In the genomic region with DNA sequence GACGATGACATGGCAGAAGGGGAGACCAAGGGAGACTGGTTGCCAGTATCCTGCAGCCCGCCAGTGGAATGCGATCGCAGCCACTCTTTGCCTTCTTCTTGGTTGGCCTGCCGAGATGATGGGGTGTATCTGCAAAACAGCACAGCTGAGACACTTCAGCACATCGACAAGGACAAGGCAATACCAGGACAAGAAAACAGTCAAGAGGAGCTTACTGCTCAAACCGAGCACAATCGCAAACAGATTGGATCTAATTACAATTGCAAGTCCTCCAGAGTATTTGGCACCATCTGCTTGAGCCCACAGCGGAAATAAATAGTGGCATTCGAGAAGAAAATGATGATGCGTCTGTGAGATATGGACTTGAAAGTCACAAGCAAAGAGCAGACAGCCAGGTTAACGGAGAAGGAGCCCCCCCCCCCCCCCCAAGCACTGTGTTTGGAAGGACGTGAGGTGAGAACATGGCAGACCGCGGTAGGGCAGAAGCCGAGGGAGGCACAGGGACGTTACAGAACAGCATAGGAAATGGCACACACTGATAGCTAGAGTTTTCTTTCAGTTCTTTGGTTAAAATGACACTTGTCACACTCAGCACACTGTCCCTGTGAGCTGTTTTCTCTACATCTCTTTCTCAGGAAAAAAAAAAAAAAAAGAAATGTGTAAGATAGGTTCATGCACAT, we compare ENCODE assay signal across 11 mouse cellular contexts.
DNase-seq lines count a peak whose midpoint lies in the region; ATAC-seq lines count a peak whose summit lies in the region.
"Had no signal": no experiment of that assay in that cellular context is flagged by ENCODE, and none has a peak within 500 bp of the region (broad histone marks: within the 10 kb centered on the region; RNA-seq: fewer than 3 reads in every experiment).

No protein-coding gene starts in this region.

- H3K27me3 ChIP-seq in forebrain, embryonic 14.5 days (replicated peaks; ENCODE audit: control insufficient read depth, insufficient read depth, low read length) = no peaks in the 10 kb centered on the region
- H3K27me3 ChIP-seq in forebrain, embryonic 10.5 days (ENCODE audit: poor library complexity, severe bottlenecking) = no peaks in the 10 kb centered on the region
- H3K27me3 ChIP-seq in midbrain, embryonic 15.5 days (replicated peaks) = no peaks in the 10 kb centered on the region
- H3K27me3 ChIP-seq in midbrain, embryonic 10.5 days (ENCODE audit: low read depth, poor library complexity, severe bottlenecking) = no peaks in the 10 kb centered on the region
- no peaks in the 10 kb centered on the region for H3K27me3 ChIP-seq in neural tube, embryonic 14.5 days (ENCODE audit: control insufficient read depth, insufficient read depth, low read length)
- H3K27me3 ChIP-seq: embryonic facial prominence, embryonic 13.5 days; kidney, embryonic 15.5 days; liver, embryonic 15.5 days had no signal

- no peak overlapping the region for H3K27ac ChIP-seq in forebrain, embryonic 14.5 days (ENCODE audit: low read depth, low read length)
- H3K27ac ChIP-seq in forebrain, embryonic 10.5 days = no peak overlapping the region
- H3K27ac ChIP-seq in midbrain, embryonic 15.5 days = no peak overlapping the region
- H3K27ac ChIP-seq in midbrain, embryonic 10.5 days (replicated peaks) = no peak overlapping the region
- peak overlapping the region; percentile 53; the same call in 1 of the 2 replicates for H3K27ac ChIP-seq in neural tube, embryonic 14.5 days (ENCODE audit: low read depth, low read length)
- H3K27ac ChIP-seq: embryonic facial prominence, embryonic 13.5 days; kidney, embryonic 15.5 days; liver, embryonic 15.5 days had no signal

- 0 out of 2 replicates have a peak overlapping the region, but pooled peaks have one; percentile 9 for H3K4me2 ChIP-seq in forebrain, embryonic 14.5 days (ENCODE audit: low read length)
- H3K4me2 ChIP-seq in midbrain, embryonic 15.5 days = no peak overlapping the region
- no peak overlapping the region; the same call in 1 of the 2 replicates for H3K4me2 ChIP-seq in neural tube, embryonic 14.5 days (ENCODE audit: low read depth, low read length)
- H3K4me2 ChIP-seq: embryonic facial prominence, embryonic 13.5 days; kidney, embryonic 15.5 days; liver, embryonic 15.5 days had no signal

- H3K9ac ChIP-seq in forebrain, embryonic 14.5 days (ENCODE audit: low read length) = no peak overlapping the region
- H3K9ac ChIP-seq in midbrain, embryonic 15.5 days = no peak overlapping the region
- no peak overlapping the region for H3K9ac ChIP-seq in neural tube, embryonic 14.5 days (replicated peaks; ENCODE audit: low read depth, low read length)
- H3K9ac ChIP-seq: embryonic facial prominence, embryonic 13.5 days; kidney, embryonic 15.5 days; liver, embryonic 15.5 days had no signal

- ATAC-seq in forebrain, embryonic 14.5 days = peak; percentile 63; the same call in 1 of the 2 replicates
- 0 out of 2 replicates have a peak, but pooled peaks have one; percentile 17 for ATAC-seq in midbrain, embryonic 15.5 days (replicated peaks)
- ATAC-seq in neural tube, embryonic 14.5 days (ENCODE audit: low read depth) = peak; percentile 76

- H3K36me3 ChIP-seq in forebrain, embryonic 14.5 days (ENCODE audit: control insufficient read depth, insufficient read depth, low read length) = no peaks in the 10 kb centered on the region
- no peaks in the 10 kb centered on the region for H3K36me3 ChIP-seq in forebrain, embryonic 10.5 days (replicated peaks)
- H3K36me3 ChIP-seq in midbrain, embryonic 15.5 days (replicated peaks) = no peaks in the 10 kb centered on the region
- H3K36me3 ChIP-seq in midbrain, embryonic 10.5 days = no peaks in the 10 kb centered on the region
- H3K36me3 ChIP-seq in neural tube, embryonic 14.5 days (ENCODE audit: control insufficient read depth, insufficient read depth, low read length) = no peaks in the 10 kb centered on the region
- H3K36me3 ChIP-seq: embryonic facial prominence, embryonic 13.5 days; kidney, embryonic 15.5 days; liver, embryonic 15.5 days had no signal

- no peaks in the 10 kb centered on the region for H3K4me1 ChIP-seq in forebrain, embryonic 14.5 days (ENCODE audit: control insufficient read depth, insufficient read depth, low read length)
- H3K4me1 ChIP-seq in forebrain, embryonic 10.5 days = no peaks in the 10 kb centered on the region
- no peaks in the 10 kb centered on the region for H3K4me1 ChIP-seq in midbrain, embryonic 15.5 days
- H3K4me1 ChIP-seq in midbrain, embryonic 10.5 days = no peaks in the 10 kb centered on the region
- H3K4me1 ChIP-seq in neural tube, embryonic 14.5 days (ENCODE audit: control insufficient read depth, insufficient read depth, low read length) = no peaks in the 10 kb centered on the region
- H3K4me1 ChIP-seq: embryonic facial prominence, embryonic 13.5 days; kidney, embryonic 15.5 days; liver, embryonic 15.5 days had no signal

- WGBS in forebrain, embryonic 14.5 days = 71% methylated on average over 17 of the region's 17 CpGs
- WGBS in forebrain, embryonic 10.5 days = 88% methylated on average over 17 of the region's 17 CpGs
- WGBS in midbrain, embryonic 15.5 days = 67% methylated on average over 17 of the region's 17 CpGs
- WGBS in midbrain, embryonic 10.5 days = 84% methylated on average over 17 of the region's 17 CpGs
- WGBS in neural tube, embryonic 14.5 days = 62% methylated on average over 17 of the region's 17 CpGs

- DNase-seq in forebrain, embryonic 14.5 days (ENCODE audit: low spot score) = peak; percentile 51
- no peak for DNase-seq in forebrain, embryonic 10.5 days (ENCODE audit: extremely low spot score, low spot score)
- no peak for DNase-seq in midbrain, embryonic 10.5 days (ENCODE audit: low spot score)
- DNase-seq in cerebellum, postnatal 36 days = peak; percentile 47 to 61
- no peak for DNase-seq in embryo, embryonic 10.5 days (ENCODE audit: low spot score)
- DNase-seq in thymus, postnatal 4 days = no peak

- H3K9me3 ChIP-seq in forebrain, embryonic 14.5 days (replicated peaks; ENCODE audit: control insufficient read depth, low read length) = no peaks in the 10 kb centered on the region
- no peaks in the 10 kb centered on the region for H3K9me3 ChIP-seq in forebrain, embryonic 10.5 days
- H3K9me3 ChIP-seq in midbrain, embryonic 15.5 days = no peaks in the 10 kb centered on the region
- no peaks in the 10 kb centered on the region for H3K9me3 ChIP-seq in midbrain, embryonic 10.5 days (replicated peaks)
- H3K9me3 ChIP-seq in neural tube, embryonic 14.5 days (ENCODE audit: control insufficient read depth, low read length) = no peaks in the 10 kb centered on the region
- H3K9me3 ChIP-seq: embryonic facial prominence, embryonic 13.5 days; kidney, embryonic 15.5 days; liver, embryonic 15.5 days had no signal

- H3K4me3 ChIP-seq in forebrain, embryonic 14.5 days (ENCODE audit: low read depth, low read length) = no peak overlapping the region
- H3K4me3 ChIP-seq in forebrain, embryonic 10.5 days = no peak overlapping the region
- no peak overlapping the region for H3K4me3 ChIP-seq in midbrain, embryonic 15.5 days
- H3K4me3 ChIP-seq in midbrain, embryonic 10.5 days = no peak overlapping the region
- H3K4me3 ChIP-seq in neural tube, embryonic 14.5 days (ENCODE audit: low read depth, low read length) = no peak overlapping the region
- H3K4me3 ChIP-seq: embryonic facial prominence, embryonic 13.5 days; kidney, embryonic 15.5 days; liver, embryonic 15.5 days had no signal

Comparison
In these comparisons a context has a peak if more than half of its experiments do, and no peak if none do; other contexts are left out.
1. DNase-seq: peak in forebrain, embryonic 14.5 days (single experiment) and cerebellum, postnatal 36 days (2 of 2); none in forebrain, embryonic 10.5 days (single experiment), midbrain, embryonic 10.5 days (single experiment), embryo, embryonic 10.5 days (single experiment) and thymus, postnatal 4 days (single experiment).
2. ATAC-seq: peak in every context shown above with its lines; median percentile 76 in neural tube, embryonic 14.5 days; 63 in forebrain, embryonic 14.5 days; 17 in midbrain, embryonic 15.5 days.